Mouse (Mus musculus): ENCODE results near the gene Fn1.
A peak's percentile ranks its signal among the peaks of the same experiment; 100 is the strongest.

Gene Fn1

DNA sequence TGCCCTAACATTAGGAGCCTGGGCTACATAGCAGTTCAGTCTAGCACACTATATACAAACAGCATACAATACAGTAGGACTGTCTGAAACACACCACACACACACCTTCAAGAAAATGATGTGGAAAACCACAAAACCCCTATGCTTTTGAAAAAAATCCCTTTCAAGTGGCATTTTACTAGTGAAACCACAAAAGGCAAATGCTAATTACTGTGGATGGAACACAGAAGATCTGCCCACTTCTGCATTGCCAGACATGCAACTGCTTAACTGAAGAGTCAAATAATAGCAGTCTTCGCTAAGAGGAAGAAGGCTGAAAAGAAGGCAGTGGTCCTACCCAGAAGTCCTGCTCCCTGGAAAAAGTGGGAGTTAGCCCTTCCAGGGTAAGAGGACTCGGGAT lies 58.7 kb downstream of the Fn1 start:
- DNase-seq, result no peak

DNA sequence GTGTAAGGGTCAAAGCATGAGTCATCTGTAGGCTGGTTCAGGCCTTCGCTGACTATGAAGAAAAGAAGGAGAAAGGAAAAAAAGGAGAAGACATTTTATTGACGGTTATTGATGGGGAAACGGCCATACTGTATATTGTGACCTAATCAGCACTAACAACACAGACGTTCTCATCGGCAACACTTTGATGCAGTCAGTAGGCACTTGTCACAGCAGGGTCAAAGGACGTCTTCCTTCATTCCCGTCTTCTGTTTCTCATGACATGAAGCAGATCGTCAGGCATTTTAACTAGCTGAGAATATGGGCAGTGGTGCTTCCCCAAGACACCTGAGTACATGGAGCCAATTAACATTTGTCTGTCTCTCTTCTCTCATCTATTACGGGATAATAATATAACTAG lies 59.8 kb downstream of the Fn1 start:
- DNase-seq, result no peak

DNA sequence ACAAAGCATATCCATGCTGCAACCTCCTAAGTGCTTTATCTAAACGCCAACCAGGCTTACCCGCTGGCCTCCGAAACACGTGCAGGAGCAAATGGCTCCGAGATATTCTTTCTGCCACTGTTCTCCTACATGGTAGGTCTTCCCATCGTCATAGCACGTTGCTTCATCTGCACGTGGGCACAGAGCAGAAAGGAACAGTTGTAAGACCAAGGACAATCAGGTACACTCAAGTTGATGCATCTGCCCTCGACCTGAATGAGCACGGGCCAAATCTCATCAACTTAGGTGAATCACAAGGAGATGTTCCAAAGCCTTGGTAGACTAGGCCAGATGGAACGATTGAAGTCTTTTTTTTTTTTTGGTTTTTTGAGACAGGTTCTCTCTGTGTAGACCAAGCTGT lies 63.0 kb downstream of the Fn1 start:
- no peak for DNase-seq

DNA sequence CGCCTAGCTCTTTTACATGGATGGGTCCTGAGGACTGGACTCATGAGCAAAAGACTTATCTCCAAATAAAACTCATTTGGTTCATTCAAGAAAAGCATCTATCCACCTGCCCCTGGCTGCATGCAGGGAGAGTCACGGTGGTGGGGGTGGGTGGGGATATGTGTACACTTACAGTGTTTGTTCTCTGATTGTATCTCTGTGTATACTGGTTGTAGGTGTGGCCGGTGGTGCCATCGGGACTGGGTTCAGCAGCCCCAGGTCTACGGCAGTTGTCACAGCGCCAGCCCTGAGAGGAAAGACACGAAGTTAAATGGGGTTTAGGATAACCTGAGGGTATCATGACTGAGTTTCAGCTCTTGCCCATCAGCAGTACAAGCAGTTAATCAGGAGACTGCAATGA lies 66.3 kb downstream of the Fn1 start:
- DNase-seq, result no peak

DNA sequence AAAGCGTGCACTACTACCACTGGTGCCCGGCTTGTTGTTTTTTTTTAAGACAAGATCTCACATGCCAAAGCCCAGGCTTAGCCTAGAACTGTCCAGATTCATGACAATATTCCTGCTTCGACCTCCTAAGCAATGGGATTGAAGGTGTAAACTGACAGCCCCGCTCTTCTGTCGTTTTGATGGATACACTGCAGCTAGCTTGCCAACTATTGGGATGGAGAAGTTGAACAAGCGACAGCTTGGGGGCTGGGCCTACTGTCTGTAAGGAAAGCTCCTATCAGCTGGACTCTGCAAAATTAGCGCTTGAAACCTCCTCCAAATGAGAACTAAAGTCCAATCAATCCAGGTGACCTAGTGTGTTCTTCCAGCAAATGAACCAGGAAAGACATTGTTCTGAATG lies 69.1 kb downstream of the Fn1 start:
- no peak for DNase-seq

DNA sequence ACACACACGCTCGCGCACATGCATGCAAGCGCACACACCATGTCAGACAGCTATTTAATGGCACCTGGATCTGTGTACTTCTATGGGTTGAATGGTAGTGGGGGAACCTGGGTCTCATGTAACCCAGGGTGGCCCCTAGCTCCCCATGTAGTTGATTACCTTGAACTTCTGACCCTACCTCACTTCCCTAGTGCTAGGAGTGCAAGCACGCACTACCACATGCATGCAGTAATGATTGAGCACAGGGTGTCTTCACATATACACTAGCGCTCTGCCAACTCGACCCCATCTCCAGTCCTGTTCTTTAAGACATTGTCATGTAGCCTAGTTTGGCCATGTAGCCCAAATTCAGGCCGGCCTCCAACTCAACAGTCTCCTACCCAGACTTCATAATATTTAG lies 69.7 kb downstream of the Fn1 start:
- no peak for DNase-seq

DNA sequence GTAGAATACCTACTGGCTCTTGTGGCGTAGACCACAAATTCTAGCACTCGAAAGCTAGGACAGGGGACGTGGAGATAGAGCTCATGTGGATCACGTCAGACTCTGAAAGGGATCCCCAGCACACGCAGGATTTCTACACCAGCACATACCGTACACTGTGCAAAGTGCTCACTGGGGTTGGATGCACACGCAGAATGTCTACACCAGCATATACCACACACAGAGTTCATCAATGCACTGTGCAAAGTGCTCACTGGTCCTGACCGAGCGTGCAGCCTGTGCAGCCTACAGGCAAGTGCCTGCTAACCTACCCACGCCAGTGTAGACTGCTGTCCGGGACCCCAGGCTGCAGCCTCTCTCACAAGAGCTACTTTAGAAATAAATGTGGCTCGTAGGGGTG lies 72.6 kb downstream of the Fn1 start:
- no peak for DNase-seq

DNA sequence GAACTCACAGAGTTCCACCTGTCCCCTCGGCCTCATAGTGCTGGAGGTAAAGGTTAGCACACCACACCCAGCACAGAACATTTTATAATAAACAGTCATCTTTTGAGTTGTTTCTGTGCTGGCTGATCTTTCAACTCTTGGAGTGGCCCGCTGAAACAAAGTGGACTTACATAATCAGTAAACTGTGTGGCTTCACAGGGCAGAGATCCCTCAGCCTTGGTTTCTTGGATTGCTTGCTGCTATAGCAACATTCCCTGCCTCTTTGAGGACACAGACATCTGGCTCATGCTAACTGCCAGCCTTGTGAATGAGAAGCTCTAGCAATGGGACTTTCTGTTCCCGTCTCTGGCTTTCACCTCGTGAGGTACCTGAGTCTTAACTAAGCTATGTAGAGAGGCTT lies 73.5 kb downstream of the Fn1 start:
- no peak for DNase-seq

DNA sequence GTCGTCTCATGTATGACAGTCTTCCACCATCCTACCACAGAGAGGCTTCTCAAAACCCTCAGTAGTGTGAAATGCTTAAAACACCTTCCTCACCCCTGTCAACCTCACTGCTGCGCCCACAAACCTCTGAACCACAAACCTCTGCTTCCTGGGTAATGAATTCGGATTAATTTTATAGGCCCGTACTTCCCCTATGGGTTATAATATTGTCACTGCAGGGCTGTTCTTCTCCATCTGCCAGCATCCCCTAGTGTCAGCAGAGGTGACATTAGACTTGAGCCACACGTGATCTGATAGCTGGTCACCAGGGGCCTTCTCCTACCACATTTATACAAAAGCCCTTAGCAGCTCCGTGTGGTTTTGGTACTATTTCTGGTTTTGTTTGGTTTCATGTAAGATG lies 76.2 kb downstream of the Fn1 start:
- no peak for DNase-seq

DNA sequence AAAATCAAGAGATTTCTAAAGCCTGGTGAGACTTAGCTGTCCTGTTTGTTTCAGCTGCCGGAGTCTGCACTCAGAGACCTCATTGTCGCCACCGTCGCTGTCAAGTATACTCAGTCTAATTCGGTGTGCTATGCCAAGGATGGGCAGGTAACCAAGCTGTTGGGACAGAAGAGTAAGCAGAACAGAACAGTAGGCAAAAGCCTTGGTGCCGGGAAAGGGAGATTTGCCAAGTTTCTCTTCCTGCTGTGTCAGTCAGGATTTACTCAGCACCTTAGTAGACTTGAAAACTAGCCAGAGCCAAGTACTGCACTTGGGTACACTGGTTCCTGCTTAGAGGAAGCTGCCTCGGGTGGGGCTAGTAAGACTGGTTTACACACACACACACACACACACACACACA lies 77.0 kb downstream of the Fn1 start:
- peak; percentile 44 to 63 for DNase-seq

DNA sequence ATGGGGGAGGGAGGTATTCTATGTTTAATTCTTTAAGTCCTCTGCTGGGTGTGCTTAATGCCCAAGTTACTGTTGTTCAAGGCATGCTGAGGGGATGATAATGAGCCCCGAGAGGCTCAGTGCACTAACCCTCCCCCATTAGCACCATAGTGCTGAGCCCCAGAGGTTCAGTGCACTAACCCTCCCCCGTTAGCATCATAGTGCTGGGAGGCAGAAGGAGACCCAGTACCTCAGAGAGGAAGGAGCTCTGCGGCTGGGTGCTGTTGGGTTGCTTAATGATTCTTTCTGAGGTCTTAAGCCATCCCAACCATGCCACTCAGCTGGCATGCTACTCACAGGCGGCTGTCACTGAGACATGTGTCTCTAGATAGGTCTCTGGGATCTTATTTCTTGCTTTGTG lies 82.9 kb downstream of the Fn1 start:
- DNase-seq, result no peak

DNA sequence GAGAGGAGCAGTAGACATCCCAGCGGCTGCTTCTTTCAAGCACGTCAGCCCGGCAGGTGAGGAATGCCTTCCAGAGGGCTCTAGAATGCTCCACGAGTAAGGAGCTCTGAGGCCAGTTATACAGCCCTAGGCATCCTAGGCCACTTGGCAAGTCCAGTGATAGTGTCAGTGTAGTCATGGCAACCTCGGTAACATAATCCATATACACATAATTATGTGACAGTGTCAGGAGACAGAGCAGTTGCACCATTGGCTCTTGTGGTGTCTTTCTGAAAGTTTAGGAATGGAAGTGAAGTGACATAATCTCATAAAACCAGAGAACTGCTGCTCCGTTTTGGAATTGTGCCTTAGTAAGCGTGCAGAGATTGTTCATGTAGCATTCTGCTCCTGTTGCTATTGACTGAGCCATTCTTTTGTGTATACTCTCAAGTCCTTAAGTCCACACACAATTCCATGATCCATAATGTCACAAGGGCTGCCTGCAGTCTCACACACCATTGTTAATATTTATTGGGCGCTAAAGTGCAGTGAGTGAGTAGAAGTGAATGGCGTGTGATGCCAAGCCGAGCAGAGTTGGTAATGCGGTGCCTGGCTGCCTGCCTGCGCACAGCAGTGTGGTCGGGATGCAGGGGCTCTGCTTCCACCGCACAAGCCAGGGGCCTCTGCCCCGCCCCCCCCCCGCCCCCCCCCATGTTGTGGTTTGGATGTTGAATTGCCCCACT lies 85.0 kb downstream of the Fn1 start:
- DNase-seq, result no peak

DNA sequence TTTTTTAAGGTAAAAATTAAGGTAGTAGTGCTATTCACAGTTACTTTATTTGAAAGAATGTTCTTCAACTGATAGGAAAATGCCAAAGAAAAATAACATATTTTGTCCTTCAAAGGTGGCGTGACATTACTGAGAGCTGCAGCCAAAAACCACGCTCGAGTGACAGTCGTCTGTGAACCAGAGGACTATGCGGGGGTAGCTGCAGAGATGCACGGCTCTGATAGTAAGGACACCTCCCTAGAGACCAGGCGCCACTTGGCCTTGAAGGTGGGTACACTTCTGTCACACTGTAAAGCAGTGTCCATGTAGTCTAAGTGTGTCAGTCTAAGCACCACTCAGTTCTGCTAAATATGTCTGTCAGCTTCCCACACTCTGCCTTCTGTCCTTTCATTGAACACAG lies 88.7 kb downstream of the Fn1 start:
- no peak for DNase-seq

DNA sequence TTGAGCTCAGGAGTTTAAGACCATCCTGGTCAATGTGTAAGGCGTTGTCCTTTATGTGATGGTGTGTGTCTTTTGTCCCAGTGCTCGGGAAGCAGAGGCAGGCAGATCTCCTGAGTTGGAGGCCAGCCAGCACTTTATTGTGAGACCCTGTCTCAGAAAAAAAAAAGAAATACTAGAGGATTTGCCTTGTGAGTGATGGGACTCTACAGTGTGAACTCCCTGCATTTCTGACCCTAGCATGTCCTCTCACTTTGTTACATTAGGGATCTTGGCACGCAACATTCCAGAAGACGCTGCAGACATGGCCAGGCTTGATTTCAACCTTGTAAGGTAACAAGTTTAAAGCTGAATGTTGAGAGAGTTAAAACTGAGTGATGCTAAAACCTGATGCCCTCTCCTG lies 92.4 kb downstream of the Fn1 start:
- DNase-seq, result no peak

DNA sequence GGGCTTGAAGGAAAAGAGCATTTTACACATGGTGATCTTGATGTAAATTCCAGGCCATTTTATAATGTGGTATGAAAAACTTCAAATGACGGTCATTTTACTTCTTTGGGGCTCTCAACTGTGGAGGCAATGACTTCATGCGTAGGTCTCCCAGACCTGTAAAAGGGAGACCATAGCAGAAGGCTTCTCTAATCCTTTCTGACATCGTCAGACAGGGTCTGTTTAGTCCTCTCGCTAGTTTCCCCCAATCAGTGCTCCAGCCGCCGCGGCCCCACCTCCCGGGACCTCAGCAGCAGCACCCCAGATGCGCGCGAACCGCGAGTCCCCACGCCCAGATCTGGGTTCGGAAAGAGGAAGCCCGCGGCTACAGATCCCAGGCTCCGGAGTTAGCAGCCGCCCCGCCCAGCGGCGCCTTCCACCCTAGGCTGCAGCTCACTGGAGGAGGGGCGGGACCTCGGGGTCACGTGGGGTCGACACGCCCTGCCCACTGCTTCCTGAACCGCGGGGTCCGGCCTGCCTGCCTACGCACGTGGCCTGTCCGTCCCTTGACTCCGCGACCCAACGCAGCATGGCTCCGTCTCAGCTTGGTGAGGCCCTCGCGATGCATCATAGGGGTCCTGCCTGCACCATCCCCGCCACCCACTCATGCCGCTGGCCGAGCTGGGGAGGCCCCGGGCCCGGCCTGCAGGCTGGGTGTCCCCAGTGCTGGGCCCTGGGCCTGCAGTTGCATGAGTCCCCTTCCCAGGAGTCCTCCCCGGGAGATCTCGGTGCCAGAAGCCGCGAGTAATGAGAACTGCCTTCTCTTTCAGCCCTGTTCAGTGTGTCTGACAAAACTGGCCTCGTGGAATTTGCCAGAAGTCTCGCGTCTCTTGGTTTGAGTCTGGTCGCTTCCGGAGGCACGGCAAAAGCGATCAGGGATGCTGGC lies 96.0 kb downstream of the Fn1 start, which contains the start of gene Atic:
Atic (plus strand) TSS at position 463 of the 925 bp plus-strand sequence.
- DNase-seq, result peak; percentile 86 to 88

DNA sequence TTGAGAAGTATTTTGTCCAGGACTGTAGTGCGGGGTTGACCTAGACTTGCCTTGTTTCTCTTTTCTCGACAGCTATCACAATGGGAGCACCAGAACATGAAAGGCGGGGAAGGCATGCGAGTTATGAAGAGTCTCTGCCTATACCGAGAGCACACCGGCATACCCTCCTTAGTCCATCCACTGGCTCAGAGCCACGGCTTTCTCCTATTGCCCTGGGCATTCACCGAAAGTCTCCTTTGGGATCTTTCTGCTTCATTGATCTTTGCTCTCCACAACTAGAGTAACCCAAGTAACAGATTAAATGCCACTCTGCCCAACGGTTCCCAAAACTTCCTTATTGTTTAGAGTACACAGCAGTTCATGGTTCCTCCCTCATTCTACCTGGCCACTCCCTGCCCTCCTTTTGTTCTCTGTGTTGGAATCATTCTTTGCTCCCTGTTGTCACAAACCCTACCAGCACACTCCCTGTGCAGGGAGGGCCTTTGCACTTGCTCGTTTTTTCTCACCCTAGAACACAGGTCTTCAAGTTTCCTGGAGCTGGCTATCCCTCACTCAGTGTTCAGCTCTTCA lies 102.3 kb downstream of the Fn1 start:
- no peak for DNase-seq

DNA sequence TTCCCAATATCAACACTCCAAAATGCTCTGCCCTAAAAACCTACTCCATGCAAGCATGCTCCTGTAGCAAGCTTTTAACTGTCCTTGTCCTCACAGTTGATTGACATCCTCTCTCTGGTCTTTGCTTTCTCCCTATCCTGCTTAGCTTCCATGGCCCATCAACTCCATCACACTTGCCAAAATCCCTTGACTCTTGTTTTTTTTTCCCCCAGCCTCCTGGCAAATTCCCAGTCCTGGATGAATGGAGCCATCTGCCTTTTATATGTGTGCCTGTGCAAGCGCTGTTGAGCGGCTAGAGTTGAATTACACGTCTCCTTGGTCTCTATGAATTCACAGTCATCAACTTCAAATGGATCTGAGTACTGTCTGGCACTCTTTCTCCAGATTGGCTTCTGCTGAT lies 112.6 kb downstream of the Fn1 start:
- DNase-seq, result no peak

DNA sequence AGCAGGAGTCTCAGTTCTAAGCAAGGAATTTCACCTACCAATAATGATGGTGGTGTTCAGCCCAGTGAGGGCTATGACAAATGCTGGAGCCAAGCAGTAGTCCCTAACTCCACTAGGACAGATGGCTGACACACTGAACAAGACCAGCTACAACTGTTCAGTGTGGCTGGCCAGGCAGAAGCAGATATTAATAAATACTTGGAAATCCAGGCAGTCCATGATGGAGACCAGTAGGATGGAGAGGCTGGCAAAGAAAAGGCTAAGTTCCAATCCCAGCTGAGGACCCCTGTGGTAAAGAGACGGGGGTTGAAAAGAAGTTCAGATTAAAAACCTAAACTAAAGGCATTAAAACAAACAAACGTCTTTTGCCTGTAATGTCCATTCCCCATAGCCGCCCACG lies 113.4 kb downstream of the Fn1 start:
- DNase-seq, result no peak
